In the genomic region with DNA sequence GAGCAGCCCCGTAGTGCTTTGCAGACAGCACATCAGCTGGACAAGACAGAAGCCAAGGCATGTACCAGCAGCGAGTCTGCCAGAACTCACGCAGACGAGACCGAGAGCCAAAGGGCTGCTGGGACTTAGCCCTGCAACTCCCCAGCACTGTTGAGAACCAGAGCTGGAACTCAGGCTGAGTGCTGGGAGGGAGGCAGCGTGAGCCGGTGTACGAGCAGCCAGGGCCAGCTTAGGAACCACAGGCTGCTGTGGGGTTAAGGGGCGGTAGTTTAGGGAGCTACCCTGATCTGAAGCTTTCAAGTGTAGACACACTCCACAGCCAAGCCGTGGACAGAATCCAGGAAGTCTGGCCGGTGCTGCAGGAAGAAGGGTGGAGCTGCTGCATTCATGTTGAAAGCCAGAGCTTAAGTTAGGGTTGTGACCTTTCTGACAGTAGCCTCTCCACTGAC, we compare ENCODE assay signal across 18 mouse cellular contexts. TPM values are rescaled to one million over a fixed set of nuclear protein-coding genes. Genes with fewer than 3 reads are reported as not detected.
DNase-seq lines count a peak whose midpoint lies in the region; TF ChIP-seq lines count a peak whose summit lies in the region.
"Had no signal": no experiment of that assay in that cellular context is flagged by ENCODE, and none has a peak within 500 bp of the region (broad histone marks: within the 10 kb centered on the region; RNA-seq: fewer than 3 reads in every experiment).

No protein-coding gene starts in this region.

- peak overlapping the region; percentile 41 for H3K27ac ChIP-seq in heart, adult 2 months
- H3K27ac ChIP-seq in heart, embryonic 10.5 days: no peak overlapping the region
- H3K27ac ChIP-seq in hindbrain, embryonic 10.5 days: no peak overlapping the region
- H3K27ac ChIP-seq: embryonic facial prominence, embryonic 15.5 days; heart, embryonic 15.5 days; layer of hippocampus, adult 2 months; left cerebral cortex, adult 2 months; limb, embryonic 15.5 days had no signal

- intact Hi-C loops in heart, adult 2 months (cut with DNase I): no loop called here

- H3K36me3 ChIP-seq in heart, adult 2 months (ENCODE audit: control insufficient read depth, insufficient read depth, low read length): no peaks in the 10 kb centered on the region
- H3K36me3 ChIP-seq in heart, embryonic 10.5 days: peaks cover 100% of the 10 kb centered on the region
- H3K36me3 ChIP-seq in hindbrain, embryonic 10.5 days: peaks cover 100% of the 10 kb centered on the region

- H3K79me2 ChIP-seq in heart, adult 2 months (replicated peaks; ENCODE audit: control insufficient read depth, insufficient read depth, low read length): peaks cover 1% of the 10 kb centered on the region; the same call in 1 of the 2 replicates

- no peak overlapping the region for H3K4me3 ChIP-seq in heart, adult 2 months
- H3K4me3 ChIP-seq in heart, embryonic 10.5 days: no peak overlapping the region
- no peak overlapping the region for H3K4me3 ChIP-seq in hindbrain, embryonic 10.5 days
- H3K4me3 ChIP-seq: embryonic facial prominence, embryonic 15.5 days; heart, embryonic 15.5 days; layer of hippocampus, adult 2 months; left cerebral cortex, adult 2 months; limb, embryonic 15.5 days had no signal

- peaks cover 10% of the 10 kb centered on the region for H3K4me1 ChIP-seq in heart, adult 2 months (ENCODE audit: control insufficient read depth, insufficient read depth, low read length)
- H3K4me1 ChIP-seq in heart, embryonic 10.5 days: no peaks in the 10 kb centered on the region
- H3K4me1 ChIP-seq in hindbrain, embryonic 10.5 days (replicated peaks): no peaks in the 10 kb centered on the region
- H3K4me1 ChIP-seq: embryonic facial prominence, embryonic 15.5 days; heart, embryonic 15.5 days; limb, embryonic 15.5 days had no signal

- TF ChIP-seq EP300 in heart, adult 2 months (IDR thresholded peaks at IDR 0.05; ENCODE audit: insufficient read depth, low read depth, low read length): no peak

- 0 out of 2 replicates have a peak overlapping the region, but pooled peaks have one; percentile 5 for H3K9ac ChIP-seq in heart, adult 2 months (ENCODE audit: low read depth, low read length)
- H3K9ac ChIP-seq: embryonic facial prominence, embryonic 15.5 days; heart, embryonic 15.5 days; limb, embryonic 15.5 days; liver, postnatal 0 days had no signal

- TF ChIP-seq CTCF in heart, adult 2 months (IDR thresholded peaks at IDR 0.05): no peak

- DNase-seq in heart, adult 2 months: peak; percentile 67 to 73
- DNase-seq in heart, embryonic 10.5 days (ENCODE audit: low spot score): no peak
- DNase-seq in urinary bladder, postnatal 14 days (ENCODE audit: low spot score): peak; percentile 51
- DNase-seq in urinary bladder, postnatal 25 days (ENCODE audit: low spot score): no peak
- peak; percentile 59 to 62 for DNase-seq in heart, adult 9 months (ENCODE audit: low spot score in 2 of 2)
- DNase-seq in hindbrain, embryonic 10.5 days (ENCODE audit: low spot score): no peak
- DNase-seq in frontal cortex, adult 2 months (ENCODE audit: extremely low spot score in 1 of 2, low spot score in 1 of 2): no peak
- DNase-seq: adrenal gland, postnatal 25 days; kidney, adult 11 months; liver, postnatal 0 days; midbrain, embryonic 14.5 days; right cerebral cortex, postnatal 25 days had no signal

- 12% methylated on average over 11 of the region's 11 CpGs for WGBS in heart, adult 2 months
- WGBS in heart, embryonic 10.5 days: 85% methylated on average over 11 of the region's 11 CpGs
- WGBS in hindbrain, embryonic 10.5 days: 88% methylated on average over 11 of the region's 11 CpGs

- H3K9me3 ChIP-seq in heart, embryonic 10.5 days: no peaks in the 10 kb centered on the region
- no peaks in the 10 kb centered on the region for H3K9me3 ChIP-seq in hindbrain, embryonic 10.5 days
- H3K9me3 ChIP-seq: embryonic facial prominence, embryonic 15.5 days; heart, embryonic 15.5 days; limb, embryonic 15.5 days had no signal

- no peak for TF ChIP-seq POLR2A in heart, adult 2 months (IDR thresholded peaks at IDR 0.05; ENCODE audit: insufficient read depth, low read depth, low read length)

- no peaks in the 10 kb centered on the region for H3K27me3 ChIP-seq in heart, adult 2 months (ENCODE audit: control insufficient read depth, insufficient read depth, low read length)
- H3K27me3 ChIP-seq in heart, embryonic 10.5 days (ENCODE audit: insufficient read depth, poor library complexity, severe bottlenecking): no peaks in the 10 kb centered on the region
- H3K27me3 ChIP-seq in hindbrain, embryonic 10.5 days (ENCODE audit: insufficient read depth, poor library complexity, severe bottlenecking): no peaks in the 10 kb centered on the region
- H3K27me3 ChIP-seq: embryonic facial prominence, embryonic 15.5 days; heart, embryonic 15.5 days; limb, embryonic 15.5 days had no signal

RNA-seq across cellular contexts. Expression of gene Pank4, which starts 10.3 kb away (rescaled TPM):
- 10 to 100 TPM; 40.7 to 43.9 TPM for total RNA-seq in heart, adult 2 months (2021)
- polyA plus RNA-seq in heart, adult 2 months (2012; rRNA removed): 59.6 and 81.2 TPM in 2 replicates
- 45.3 and 49.2 TPM in 2 replicates for polyA plus RNA-seq in heart, embryonic 10.5 days (2016; fragmentation: Nextera tagmentation; extraction: Ambion mirVana)
- 39.9 and 46.5 TPM in 2 replicates for polyA plus RNA-seq in hindbrain, embryonic 10.5 days (2016; fragmentation: Nextera tagmentation; extraction: Ambion mirVana)
- 73.0 and 76.7 TPM in 2 replicates for polyA plus RNA-seq in frontal cortex, adult 2 months (2012; rRNA removed)

RNA-seq across cellular contexts. Expression of gene Hes5, which starts 13.5 kb away (rescaled TPM):
- total RNA-seq in heart, adult 2 months (2021): not detected
- polyA plus RNA-seq in heart, adult 2 months (2012; rRNA removed): 0.10 TPM in 1 of 2 replicates, not detected in the other
- polyA plus RNA-seq in heart, embryonic 10.5 days (2016; fragmentation: Nextera tagmentation; extraction: Ambion mirVana): 0.15 and 0.26 TPM in 2 replicates
- polyA plus RNA-seq in hindbrain, embryonic 10.5 days (2016; fragmentation: Nextera tagmentation; extraction: Ambion mirVana): 534 and 601 TPM in 2 replicates
- polyA plus RNA-seq in frontal cortex, adult 2 months (2012; rRNA removed): 45.3 and 68.8 TPM in 2 replicates
- total RNA-seq: adrenal gland, postnatal 25 days; MEL had no signal

RNA-seq across cellular contexts. Expression of gene Tnfrsf14, which starts 45.8 kb away (rescaled TPM):
- total RNA-seq in heart, adult 2 months (2021): 1 to 10 TPM; 6.1 to 7.0 TPM
- 16.1 and 18.8 TPM in 2 replicates for polyA plus RNA-seq in heart, adult 2 months (2012; rRNA removed)
- 1.6 and 2.6 TPM in 2 replicates for polyA plus RNA-seq in heart, embryonic 10.5 days (2016; fragmentation: Nextera tagmentation; extraction: Ambion mirVana)
- polyA plus RNA-seq in hindbrain, embryonic 10.5 days (2016; fragmentation: Nextera tagmentation; extraction: Ambion mirVana): 0.43 and 0.87 TPM in 2 replicates
- polyA plus RNA-seq in frontal cortex, adult 2 months (2012; rRNA removed): 1.7 and 1.9 TPM in 2 replicates
- polyA plus RNA-seq: midbrain, embryonic 14.5 days had no signal

Comparison
In these comparisons a context has a peak if more than half of its experiments do, and no peak if none do; other contexts are left out.
1. DNase-seq: peak in heart, adult 2 months (2 of 2), urinary bladder, postnatal 14 days (single experiment) and heart, adult 9 months (2 of 2); none in heart, embryonic 10.5 days (single experiment), urinary bladder, postnatal 25 days (single experiment), hindbrain, embryonic 10.5 days (single experiment) and frontal cortex, adult 2 months (0 of 2).
2. RNA of gene Hes5, which starts 13.5 kb away (polyA plus RNA-seq): 534 to 601 TPM in hindbrain, embryonic 10.5 days and 45.3 to 68.8 TPM in frontal cortex, adult 2 months; 0.15 to 0.26 TPM in heart, embryonic 10.5 days and 0.10 TPM in heart, adult 2 months; every median in the first group is over 10 times any median in the second.